Mouse (Mus musculus) liver, embryonic 14.5 days (tissue): Measurements from ENCODE around the gene Nle1. TPM values are rescaled to one million over a fixed set of nuclear protein-coding genes. Genes with fewer than 3 reads are reported as not detected.
A peak's percentile ranks its signal among the peaks of the same experiment; 100 is the strongest.

Experiments used
- ATAC-seq: fragments of 200-750 bp; cut with Nextera tagmentation; 2 replicates; pipeline ENCODE4 v1.8.0; 2017; ENCODE audit warnings: moderate number of reproducible peaks, mild to moderate bottlenecking, moderate library complexity; ENCODE audit not compliant: insufficient read depth
- DNase-seq, 3 experiments: peaks; one replicate each; pipeline ENCODE4 v3.0.0-alpha.2; 2012 to 2013; ENCODE audit warnings: low read depth in 3 of 3, low spot score in 3 of 3
- H3K27ac ChIP-seq: fragments of 300-500 bp; sonication (generic); 2 replicates; pipeline ENCODE4 v1.5.1; 2014; ENCODE audit warnings: moderate library complexity, mild to moderate bottlenecking, control low read depth, inconsistent platforms
- H3K27me3 ChIP-seq: fragments of 300-500 bp; sonication (generic); 2 replicates; pipeline ENCODE4 v1.6.1; 2014; ENCODE audit warnings: mild to moderate bottlenecking, low read length, moderate library complexity; ENCODE audit not compliant: control insufficient read depth, insufficient read depth
- H3K36me3 ChIP-seq: fragments of 300-500 bp; sonication (generic); replicated peaks from 2 replicates; pipeline ENCODE4 v1.6.1; 2014; ENCODE audit warnings: low read depth; ENCODE audit not compliant: control insufficient read depth, insufficient read depth
- H3K4me1 ChIP-seq, 2 experiments: fragments of 200-500 bp in 1 of 2; fragments of 300-500 bp in 1 of 2; sonication (generic) in 1 of 2; replicated peaks; 2 replicates each; pipeline ENCODE4 v1.6.1; 2012 to 2014; ENCODE audit warnings: antibody characterized with exemption in 1 of 2, inconsistent platforms in 1 of 2, low read length in 1 of 2; ENCODE audit not compliant: control insufficient read depth in 2 of 2, insufficient read depth in 2 of 2
- H3K4me2 ChIP-seq: fragments of 300-500 bp; sonication (generic); 2 replicates; pipeline ENCODE4 v1.6.1; 2014; ENCODE audit warnings: low read depth, mild to moderate bottlenecking, control low read depth, moderate library complexity
- H3K4me3 ChIP-seq, 2 experiments: fragments of 200-500 bp in 1 of 2; fragments of 300-500 bp in 1 of 2; sonication (generic) in 1 of 2; 2 replicates each; pipeline ENCODE4 v1.5.1; 2012 to 2014; ENCODE audit warnings: low read depth in 2 of 2, low read length in 2 of 2, mild to moderate bottlenecking in 2 of 2, control low read depth in 1 of 2, inconsistent platforms in 1 of 2, moderate library complexity in 1 of 2; ENCODE audit not compliant: insufficient read depth in 1 of 2
- H3K9ac ChIP-seq: fragments of 300-500 bp; sonication (generic); replicated peaks from 2 replicates; pipeline ENCODE4 v1.6.1; 2014; ENCODE audit warnings: mild to moderate bottlenecking, control low read depth, moderate library complexity
- H3K9me3 ChIP-seq: fragments of 300-500 bp; sonication (generic); 2 replicates; pipeline ENCODE4 v1.6.1; 2016; ENCODE audit warnings: low read length, mixed read lengths; ENCODE audit not compliant: control insufficient read depth
- CTCF ChIP-seq: IDR thresholded peaks from 2 replicates; pipeline ENCODE4 v1.5.1; 2016; ENCODE audit warnings: antibody characterized with exemption, low read depth, control low read depth
- EP300 ChIP-seq: IDR thresholded peaks from 2 replicates; pipeline ENCODE4 v1.6.1; 2016; ENCODE audit warnings: antibody characterized with exemption, low read depth
- WGBS: fragments of 180-500 bp; shearing (Covaris S2); extraction: QIAGEN DNeasy Blood & Tissue Kit; methylation state at CpG from one replicate; pipeline ENCODE4 v1.1.7; 2014; ENCODE audit not compliant: insufficient replicate concordance; 5-methylcytosine and 5-hydroxymethylcytosine counted together
- polyA plus RNA-seq, 2 experiments: library from polyadenylated mRNA; depleted of rRNA in 1 of 2; stranded (reverse) in 1 of 2; unstranded in 1 of 2; fragments of >200 nt; fragmentation: Nextera tagmentation in 1 of 2; extraction: Ambion mirVana in 1 of 2; gene quantifications; 2 replicates each; pipeline versions ENCODE4 v1.2.1 to v1.2.3; 2012 to 2014

Nle1 gene
- polyA plus RNA-seq, 2 experiments, result 13.8 to 27.2 TPM

DNA sequence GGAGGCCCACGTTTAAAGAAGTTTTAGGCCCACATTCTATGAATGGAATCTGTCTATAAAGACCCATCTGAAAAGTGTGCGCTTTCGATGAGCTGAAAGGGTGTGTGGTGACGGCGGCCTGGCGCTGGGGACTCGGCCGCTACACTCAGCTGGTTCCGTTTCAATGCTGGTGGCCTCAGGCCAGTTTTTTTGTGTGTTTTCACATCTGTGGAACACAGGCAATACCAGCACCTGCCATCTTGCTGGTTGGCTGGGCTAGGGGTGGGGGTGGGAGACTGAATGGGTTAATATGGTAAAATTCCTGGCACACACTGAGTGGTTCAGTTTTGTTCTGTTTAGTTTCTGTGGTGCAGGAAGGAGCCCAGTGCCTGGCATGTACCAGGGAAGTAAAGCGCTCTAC, 52.2 kb downstream of the Nle1 start:
- WGBS, result 81% methylated on average over 10 of the region's 10 CpGs
- peaks cover 52 to 54% of the 10 kb centered on the region in 2 experiments for H3K4me1 ChIP-seq
- TF ChIP-seq EP300 (no peak), CTCF (no peak)
- H3K27me3 ChIP-seq, result no peaks in the 10 kb centered on the region
- H3K4me3 ChIP-seq, result no peak overlapping the region
- no peaks in the 10 kb centered on the region for H3K9me3 ChIP-seq
- peaks cover 5% of the 10 kb centered on the region; the same call in 1 of the 2 replicates for H3K36me3 ChIP-seq
- H3K9ac ChIP-seq, result no peak overlapping the region
- DNase-seq (no peak), ATAC-seq (no peak)
- H3K27ac ChIP-seq, result peak overlapping the region; percentile 2; the same call in 1 of the 2 replicates
- H3K4me2 ChIP-seq, result no peak overlapping the region; the same call in 1 of the 2 replicates

DNA sequence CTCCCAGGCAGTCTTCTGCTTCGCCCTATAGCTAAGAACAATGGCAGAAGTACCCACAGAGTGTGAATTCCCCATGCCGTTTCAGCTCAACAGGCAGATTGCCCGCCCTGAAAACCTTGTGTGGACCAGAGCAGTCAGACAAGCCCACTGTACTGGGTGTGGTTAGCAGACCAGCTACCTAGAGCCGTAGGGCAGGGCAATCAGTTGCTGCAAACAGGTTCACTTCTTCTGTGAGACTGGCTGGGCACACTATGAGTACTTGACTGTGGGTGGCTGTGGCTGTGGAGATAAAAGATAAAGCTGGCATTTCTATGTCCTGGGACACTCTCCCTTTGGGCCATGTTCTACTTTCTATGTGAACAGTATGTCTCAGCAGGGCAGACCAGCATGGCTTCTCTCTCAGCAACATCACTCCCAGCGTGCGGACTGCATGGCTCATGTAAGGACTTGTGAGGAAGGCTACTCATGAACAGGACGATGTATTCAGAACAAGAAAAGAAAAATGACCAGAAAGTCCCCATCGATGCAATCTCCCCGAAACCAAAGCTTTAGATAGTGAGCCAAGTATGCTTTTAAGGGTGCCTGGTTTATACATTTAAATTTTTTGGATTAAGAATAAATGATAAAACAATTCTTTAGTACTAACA, 52.8 kb downstream of the Nle1 start:
- DNase-seq (peak; percentile 60 to 66 (median 64)), ATAC-seq (peak; percentile 92)
- peak overlapping the region; percentile 19 for H3K9ac ChIP-seq
- no peaks in the 10 kb centered on the region for H3K27me3 ChIP-seq
- peak overlapping the region; percentile 54 for H3K4me2 ChIP-seq
- peak overlapping the region; percentile 64 for H3K27ac ChIP-seq
- TF ChIP-seq CTCF (no peak), EP300 (peak; percentile 39)
- peaks cover 5% of the 10 kb centered on the region; the same call in 1 of the 2 replicates for H3K36me3 ChIP-seq
- WGBS, result 45% methylated on average over 9 of the region's 9 CpGs
- H3K4me1 ChIP-seq, result peaks cover 56 to 59% of the 10 kb centered on the region in 2 experiments
- H3K9me3 ChIP-seq, result no peaks in the 10 kb centered on the region
- H3K4me3 ChIP-seq, result no peak overlapping the region

DNA sequence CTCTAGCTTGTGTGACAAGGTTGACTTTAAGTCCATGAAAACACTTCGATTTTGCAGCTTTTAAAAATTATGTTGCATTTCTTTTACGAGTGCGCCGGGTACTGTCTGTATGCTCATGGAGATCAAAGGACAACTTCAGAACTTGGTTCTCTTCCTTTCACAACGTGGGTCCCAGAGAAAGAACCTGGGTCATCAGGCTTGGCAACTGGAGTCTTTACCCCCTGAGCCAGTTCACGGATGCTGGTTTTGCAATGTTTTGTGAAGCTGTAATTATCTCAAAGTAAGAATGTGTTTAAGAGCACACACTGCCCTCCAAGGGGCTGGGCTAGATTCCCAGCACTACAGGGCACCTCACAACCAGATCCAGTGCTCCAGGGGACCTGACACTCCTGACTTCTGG, 54.1 kb downstream of the Nle1 start:
- peaks cover 62 to 68% of the 10 kb centered on the region in 2 experiments for H3K4me1 ChIP-seq
- WGBS, result 74% methylated on average over 6 of the region's 6 CpGs
- DNase-seq (no peak), ATAC-seq (no peak)
- H3K4me2 ChIP-seq, result no peak overlapping the region
- H3K9me3 ChIP-seq, result no peaks in the 10 kb centered on the region
- H3K36me3 ChIP-seq, result peaks cover 5% of the 10 kb centered on the region; the same call in 1 of the 2 replicates
- no peak for TF ChIP-seq EP300
- no peak for TF ChIP-seq CTCF
- no peak overlapping the region for H3K9ac ChIP-seq
- no peak overlapping the region for H3K4me3 ChIP-seq
- H3K27ac ChIP-seq, result peak overlapping the region; percentile 45
- no peaks in the 10 kb centered on the region for H3K27me3 ChIP-seq

DNA sequence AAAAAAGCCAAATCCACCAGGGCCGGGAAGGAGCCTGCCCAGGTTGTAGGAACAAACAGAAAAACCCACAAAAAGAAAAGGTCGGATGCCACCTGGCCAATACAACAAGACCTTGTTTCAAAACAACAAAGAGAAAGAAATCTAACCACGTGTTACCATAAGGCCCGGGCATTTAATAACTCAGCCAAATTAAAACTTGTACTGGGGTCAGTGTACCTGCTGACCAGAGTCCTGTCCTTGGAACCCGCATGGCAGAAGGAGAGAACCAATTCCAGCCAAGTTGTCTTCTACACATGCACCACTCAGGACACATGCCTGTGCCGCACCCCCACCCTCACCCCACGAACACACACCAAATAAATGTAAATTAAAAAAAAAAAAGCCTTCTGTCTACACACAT, 55.3 kb downstream of the Nle1 start:
- 79% methylated on average over 7 of the region's 7 CpGs for WGBS
- Histone ChIP-seq H3K4me3 (no peak overlapping the region), H3K9me3 (no peaks in the 10 kb centered on the region), H3K36me3 (peaks cover 5% of the 10 kb centered on the region; the same call in 1 of the 2 replicates), H3K9ac (no peak overlapping the region), H3K27ac (peak overlapping the region; percentile 34; the same call in 1 of the 2 replicates), H3K27me3 (no peaks in the 10 kb centered on the region), H3K4me1 (peaks cover 72 to 77% of the 10 kb centered on the region in 2 experiments), H3K4me2 (no peak overlapping the region)
- no peak for DNase-seq
- TF ChIP-seq CTCF (no peak), EP300 (no peak)
- ATAC-seq, result no peak

DNA sequence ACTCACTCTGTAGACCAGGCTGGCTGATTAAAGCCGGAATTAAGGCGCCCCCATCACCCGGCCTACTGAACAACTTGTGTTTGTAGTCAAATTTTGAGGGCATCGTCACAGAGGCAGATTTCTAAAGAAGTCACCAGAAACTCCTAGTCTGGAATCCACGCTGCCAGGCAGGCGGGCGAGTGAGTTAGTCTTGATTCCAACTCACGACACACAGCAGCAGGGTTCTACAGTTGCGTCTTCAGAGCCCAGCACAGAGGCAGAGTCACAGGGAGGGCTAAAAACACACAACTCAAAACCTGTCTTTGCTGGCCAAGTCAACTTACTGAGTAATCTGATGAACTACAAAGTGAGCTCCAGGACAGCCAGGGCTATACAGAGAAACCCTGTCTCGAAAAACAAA, 55.7 kb downstream of the Nle1 start:
- Histone ChIP-seq H3K27me3 (no peaks in the 10 kb centered on the region), H3K9ac (no peak overlapping the region; the same call in 1 of the 2 replicates), H3K4me2 (peak overlapping the region; percentile 40; the same call in 1 of the 2 replicates), H3K9me3 (no peaks in the 10 kb centered on the region), H3K4me3 (no peak overlapping the region), H3K4me1 (peaks cover 75 to 79% of the 10 kb centered on the region in 2 experiments), H3K36me3 (peaks cover 5% of the 10 kb centered on the region; the same call in 1 of the 2 replicates), H3K27ac (peak overlapping the region; percentile 42; the same call in 1 of the 2 replicates)
- TF ChIP-seq CTCF (no peak), EP300 (no peak)
- DNase-seq (no peak), ATAC-seq (no peak)
- 78% methylated on average over 10 of the region's 10 CpGs for WGBS
